Mouse (Mus musculus) cortical plate, adult 2 months (tissue): ENCODE data around the gene BC048679. TPM values are rescaled to one million over a fixed set of nuclear protein-coding genes. Genes with fewer than 3 reads are reported as not detected.
"Not testable (repeated sequence)": the region's sequence is repeated elsewhere in the genome, so short reads cannot be mapped to it uniquely, and the experiment has no call there.

Source experiments
- H3K27ac ChIP-seq: fragments of 200-500 bp; 2 replicates; pipeline ENCODE4 v1.5.1; 2012; ENCODE audit warnings: low read length, control low read depth, inconsistent platforms; ENCODE audit not compliant: insufficient read depth
- H3K4me1 ChIP-seq: fragments of 200-500 bp; 2 replicates; pipeline ENCODE4 v1.6.1; 2011; ENCODE audit warnings: low read length; ENCODE audit not compliant: control insufficient read depth, insufficient read depth
- H3K4me3 ChIP-seq: fragments of 200-500 bp; 2 replicates; pipeline ENCODE4 v1.5.1; 2011; ENCODE audit warnings: mild to moderate bottlenecking, low read length, control low read depth; ENCODE audit not compliant: insufficient read depth
- CTCF ChIP-seq: fragments of 200-500 bp; IDR thresholded peaks from 2 replicates; pipeline ENCODE4 v1.5.1; 2011; ENCODE audit warnings: mild to moderate bottlenecking, control low read depth, low read length; ENCODE audit not compliant: insufficient read depth; ENCODE audit errors: extremely low read depth
- POLR2A ChIP-seq: fragments of 200-500 bp; IDR thresholded peaks from 2 replicates; pipeline ENCODE4 v1.6.1; 2011; ENCODE audit warnings: mild to moderate bottlenecking, low read length, control low read depth; ENCODE audit not compliant: insufficient read depth; ENCODE audit errors: extremely low read depth
- polyA plus RNA-seq: library from polyadenylated mRNA; depleted of rRNA; stranded (reverse); fragments of >200 nt; gene quantifications from 2 replicates; pipeline ENCODE4 v1.2.3, GENCODE M21; 2012

BC048679 gene
- polyA plus RNA-seq, 1 experiment: not detected

DNA sequence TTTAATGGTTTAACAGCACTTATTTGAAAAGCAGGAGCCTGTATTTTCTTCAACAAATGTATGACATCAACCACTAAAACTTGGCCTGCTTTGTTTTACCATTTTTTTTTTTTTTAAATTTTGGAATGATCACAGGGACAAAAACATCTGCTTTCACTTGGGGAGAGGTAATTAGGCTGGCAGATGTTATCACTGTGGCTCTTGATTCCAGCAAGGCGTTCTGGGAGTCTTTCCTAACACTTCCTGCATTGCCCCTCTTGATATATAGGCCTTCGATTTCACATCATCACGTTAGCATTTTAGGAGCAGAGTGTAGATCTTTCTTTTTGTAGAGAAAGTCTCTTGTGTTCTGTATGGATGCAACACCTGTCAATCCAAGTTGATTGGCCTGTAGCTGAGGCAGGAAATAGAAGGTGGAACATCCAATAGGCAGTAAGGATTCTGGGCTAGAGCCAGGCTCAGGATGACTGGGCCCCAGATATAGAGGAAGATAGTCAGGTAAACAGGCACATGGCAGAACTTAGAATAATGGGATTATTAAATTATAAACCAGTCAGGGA is 18.5 kb downstream of the BC048679 start:
- TF ChIP-seq POLR2A (no peak), CTCF (no peak)
- Histone ChIP-seq H3K27ac (no peak overlapping the region), H3K4me3 (no peak overlapping the region), H3K4me1 (no peaks in the 10 kb centered on the region)

GRCm38 (mm10) chr7:81478261-81478660 is 19.8 kb downstream of the BC048679 start:
- H3K4me3 ChIP-seq, H3K4me1 ChIP-seq, H3K27ac ChIP-seq: not testable (repeated sequence)
- peak; percentile 12; the same call in 1 of the 2 replicates for TF ChIP-seq CTCF

GRCm38 (mm10) chr7:81476833-81477232 is 21.2 kb downstream of the BC048679 start:
- H3K27ac ChIP-seq: no peak overlapping the region
- no peak for TF ChIP-seq POLR2A
- no peak for TF ChIP-seq CTCF
- no peaks in the 10 kb centered on the region for H3K4me1 ChIP-seq
- H3K4me3 ChIP-seq: no peak overlapping the region

DNA sequence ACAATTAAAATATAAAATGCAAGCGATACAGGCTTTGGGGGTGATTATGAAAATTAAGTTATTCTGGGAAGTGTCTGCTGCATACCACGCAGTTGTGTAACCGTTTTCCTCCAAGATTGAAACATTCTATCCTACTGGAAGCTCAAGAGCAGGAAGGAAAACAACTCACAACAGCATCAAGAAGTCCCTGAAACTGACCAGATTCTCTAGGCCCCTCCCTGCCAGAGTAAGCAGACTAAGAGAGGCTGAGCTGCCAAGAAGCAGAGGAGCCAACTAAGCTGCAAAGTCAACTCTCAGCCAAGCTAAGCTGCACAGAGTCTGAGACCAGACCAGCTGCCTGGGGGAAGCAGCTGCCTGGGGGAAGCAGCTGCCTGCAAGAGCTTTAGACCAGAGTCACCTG is 22.9 kb downstream of the BC048679 start:
- Histone ChIP-seq H3K4me3 (no peak overlapping the region), H3K4me1 (no peaks in the 10 kb centered on the region), H3K27ac (no peak overlapping the region)
- TF ChIP-seq CTCF (no peak), POLR2A (no peak)

DNA sequence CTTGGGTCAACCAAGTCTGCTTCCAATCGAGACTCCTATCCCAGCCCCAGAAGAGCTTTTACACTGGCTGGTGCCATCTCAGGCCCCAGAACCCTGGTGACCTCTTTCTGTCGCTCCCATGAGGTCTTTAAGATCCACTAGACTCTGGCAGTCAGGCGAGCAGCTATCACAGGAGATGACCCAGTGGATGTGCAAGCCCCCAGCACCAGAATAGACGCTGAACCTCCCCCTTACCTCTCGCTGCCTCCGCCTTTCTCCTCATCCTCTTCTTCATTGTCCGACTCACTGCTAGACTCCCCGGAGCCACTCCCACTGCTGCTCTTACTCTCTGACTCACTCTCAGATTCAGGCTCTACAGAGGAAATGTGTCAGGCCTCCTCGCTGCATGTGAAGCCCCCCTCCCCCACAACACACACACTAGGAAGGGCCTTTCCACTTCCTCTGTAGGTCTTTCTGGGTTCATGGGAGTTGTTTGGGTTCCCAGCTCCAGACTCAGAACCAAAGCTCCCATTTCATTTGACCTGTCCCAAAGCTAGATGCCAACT is 33.1 kb downstream of the BC048679 start:
- no peak overlapping the region for H3K4me3 ChIP-seq
- no peak overlapping the region for H3K27ac ChIP-seq
- no peak for TF ChIP-seq POLR2A
- TF ChIP-seq CTCF: no peak
- peaks cover 3% of the 10 kb centered on the region for H3K4me1 ChIP-seq

DNA sequence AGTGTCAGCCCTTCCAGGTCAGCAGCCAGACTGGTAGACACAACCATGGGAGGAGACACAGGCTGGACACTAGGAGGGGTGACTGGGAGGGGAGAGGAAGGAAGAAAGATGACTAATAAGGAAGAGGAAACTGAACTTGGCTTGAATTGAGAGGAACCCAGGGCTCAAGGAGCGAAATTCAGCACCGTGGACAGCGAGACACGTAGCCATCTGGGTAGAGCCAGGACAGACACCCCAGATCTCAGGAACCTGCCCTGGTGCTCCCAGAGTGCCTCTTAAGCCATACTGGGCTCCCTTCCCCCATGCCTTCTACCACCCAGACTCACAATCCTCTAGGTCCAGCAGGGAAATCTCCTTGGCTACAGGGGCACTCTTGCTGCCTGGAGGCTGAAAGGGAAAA is 34.0 kb downstream of the BC048679 start:
- peaks cover 3% of the 10 kb centered on the region for H3K4me1 ChIP-seq
- TF ChIP-seq CTCF (no peak), POLR2A (no peak)

GRCm38 (mm10) chr7:81462815-81463214 is 35.3 kb downstream of the BC048679 start:
- Histone ChIP-seq H3K4me1 (peaks cover 3% of the 10 kb centered on the region), H3K27ac (no peak overlapping the region), H3K4me3 (no peak overlapping the region)
- no peak for TF ChIP-seq POLR2A
- TF ChIP-seq CTCF: no peak

More for the DNA sequence above, 34.0 kb downstream of the BC048679 start:
- no peak overlapping the region for H3K27ac ChIP-seq
- no peak overlapping the region for H3K4me3 ChIP-seq

GRCm38 (mm10) chr7:81455155-81455651 is 42.9 kb downstream of the BC048679 start, which contains the start of gene Cpeb1:
TSS of gene Cpeb1 (minus strand) at chr7:81455465.
- H3K27ac ChIP-seq: no peak within 1 kb of the TSS
- peak within 1 kb of the TSS; percentile 38 for H3K4me3 ChIP-seq
- H3K4me1 ChIP-seq: 0 out of 2 replicates have a peak, but pooled peaks cover 2% of the 10 kb centered on the region
- TF ChIP-seq CTCF (peak; percentile 55), POLR2A (peak; percentile 22; the same call in 1 of the 2 replicates)

- Histone ChIP-seq H3K4me3 (peak overlapping the region; percentile 38), H3K4me1 (0 out of 2 replicates have a peak, but pooled peaks cover 2% of the 10 kb centered on the region), H3K27ac (no peak overlapping the region)
- no peak for TF ChIP-seq CTCF
- no peak for TF ChIP-seq POLR2A
These were observed 43.6 kb downstream of the BC048679 start for GRCm38 (mm10) chr7:81454331-81455039.
